Mouse (Mus musculus): ENCODE data around the gene Crim1. TPM values are rescaled to one million over a fixed set of nuclear protein-coding genes. Genes with fewer than 3 reads are reported as not detected.
A peak's percentile ranks its signal among the peaks of the same experiment; 100 is the strongest.

Gene Crim1
- polyA plus RNA-seq, 1 experiment from 2014 or later, result 11.9 TPM

DNA sequence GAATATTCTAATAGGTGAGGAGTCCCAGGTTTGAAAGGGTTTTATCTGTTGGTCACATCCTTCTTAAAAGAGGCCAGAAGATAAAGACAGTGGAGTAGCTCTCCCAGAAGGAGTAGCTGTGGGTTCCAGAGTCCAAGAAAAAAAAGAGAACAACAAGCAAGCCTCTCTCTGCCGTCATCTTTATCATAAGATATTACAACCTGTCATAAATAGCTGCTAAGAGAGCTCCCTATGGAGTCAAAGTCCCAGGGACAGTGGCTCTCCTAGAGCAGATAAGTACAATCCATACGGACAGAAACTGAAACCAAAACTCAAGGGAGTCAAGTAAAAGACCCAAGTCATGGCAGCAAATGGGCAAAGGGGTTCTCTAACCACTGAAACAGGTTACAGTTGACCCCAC lies 215.2 kb downstream of the Crim1 start:
- Histone ChIP-seq H3K4me2 (ENCODE audit: low read length) (no peak overlapping the region), H3K4me1 (ENCODE audit: control insufficient read depth, insufficient read depth, low read length) (peaks cover 8% of the 10 kb centered on the region; the same call in 1 of the 2 replicates), H3K4me3 (replicated peaks; ENCODE audit: low read depth, low read length) (no peak overlapping the region), H3K27ac (replicated peaks; ENCODE audit: low read depth, low read length) (no peak overlapping the region), H3K9me3 (ENCODE audit: control insufficient read depth, low read length) (no peaks in the 10 kb centered on the region), H3K36me3 (ENCODE audit: control insufficient read depth, insufficient read depth, low read length) (no peaks in the 10 kb centered on the region), H3K27me3 (ENCODE audit: control insufficient read depth, insufficient read depth, low read length) (no peaks in the 10 kb centered on the region), H3K9ac (replicated peaks; ENCODE audit: low read length) (no peak overlapping the region)
- 92% methylated on average over 2 of the region's 2 CpGs for WGBS
- ATAC-seq (ENCODE audit: low FRiP score, low TSS enrichment) (no peak), DNase-seq (no peak)

DNA sequence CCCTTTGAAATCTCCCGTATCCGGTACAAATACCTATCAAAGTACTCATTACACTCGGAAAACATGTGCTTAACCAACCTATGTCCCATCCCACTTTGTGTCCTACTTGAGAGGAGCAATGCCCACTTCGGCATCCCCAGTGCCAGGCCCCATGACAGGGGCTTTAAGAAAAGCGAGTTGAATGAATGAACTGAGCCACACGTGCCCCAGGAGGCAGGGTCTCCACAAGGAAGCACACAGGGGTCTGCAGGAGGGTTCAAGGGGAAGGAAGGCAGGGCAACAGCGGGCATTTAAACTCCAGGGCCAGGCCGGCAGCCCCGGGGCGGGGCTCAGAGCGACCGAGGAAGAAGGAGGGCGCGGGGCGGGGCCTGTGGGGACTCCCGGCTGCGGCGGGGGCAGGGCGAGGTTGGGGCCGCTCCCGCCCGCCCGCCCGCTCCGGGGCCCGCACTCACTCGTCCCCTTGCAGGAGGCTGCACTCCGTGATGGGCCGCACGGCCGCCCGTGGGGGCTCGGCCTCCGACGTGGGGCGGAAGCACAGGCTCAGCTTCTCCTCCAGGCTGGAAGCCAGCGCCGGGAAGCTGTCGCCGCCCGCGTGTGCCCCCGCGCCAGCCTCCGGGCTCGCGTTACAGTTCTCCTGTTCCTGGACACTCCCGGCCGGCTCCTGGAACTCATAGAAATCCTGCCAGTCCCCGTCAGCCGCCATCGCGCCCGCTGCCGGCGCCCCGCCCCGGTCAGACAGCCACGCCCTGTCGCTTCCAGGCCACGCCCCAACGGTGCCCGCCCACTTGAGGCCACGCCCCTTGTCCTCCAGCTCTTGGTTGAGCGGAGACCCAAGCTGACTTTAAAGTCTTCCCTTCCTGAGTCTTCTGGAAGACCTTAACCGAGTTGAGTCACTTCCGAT lies 217.6 kb downstream of the Crim1 start, which contains the start of gene Fez2:
Fez2 (minus strand) TSS at position 772 of the 901 bp plus-strand sequence.
- H3K4me1 ChIP-seq (ENCODE audit: control insufficient read depth, insufficient read depth, low read length), result peaks cover 8% of the 10 kb centered on the region; the same call in 1 of the 2 replicates

DNA sequence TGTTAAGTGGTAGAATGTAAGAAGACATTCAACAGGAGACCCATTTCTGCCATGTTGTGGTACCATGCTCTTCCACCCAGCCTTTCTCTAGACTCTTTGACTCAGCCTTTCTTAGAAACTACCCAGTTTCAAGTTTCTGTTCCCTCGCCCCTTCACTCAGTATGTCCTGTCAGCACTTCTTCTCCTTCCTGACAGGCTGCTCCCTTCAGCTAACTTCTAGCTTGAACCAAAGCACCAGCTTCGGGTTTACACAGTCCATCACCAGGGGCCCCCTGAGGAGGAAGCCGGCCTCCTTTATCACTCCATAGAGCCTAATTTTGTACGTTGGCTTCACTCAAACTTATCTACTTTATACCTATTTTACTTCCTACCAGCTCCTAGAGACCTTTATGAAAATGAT lies 219.2 kb downstream of the Crim1 start:
- Histone ChIP-seq H3K36me3 (ENCODE audit: control insufficient read depth, insufficient read depth, low read length) (no peaks in the 10 kb centered on the region), H3K27me3 (ENCODE audit: control insufficient read depth, insufficient read depth, low read length) (no peaks in the 10 kb centered on the region), H3K9ac (replicated peaks; ENCODE audit: low read length) (no peak overlapping the region), H3K4me1 (ENCODE audit: control insufficient read depth, insufficient read depth, low read length) (peaks cover 8% of the 10 kb centered on the region; the same call in 1 of the 2 replicates), H3K9me3 (ENCODE audit: control insufficient read depth, low read length) (no peaks in the 10 kb centered on the region), H3K27ac (replicated peaks; ENCODE audit: low read depth, low read length) (no peak overlapping the region), H3K4me2 (ENCODE audit: low read length) (no peak overlapping the region), H3K4me3 (replicated peaks; ENCODE audit: low read depth, low read length) (no peak overlapping the region)
- ATAC-seq (ENCODE audit: low FRiP score, low TSS enrichment) (no peak), DNase-seq (no peak)
- WGBS, result 83% methylated on average over 4 of the region's 4 CpGs

More for the DNA sequence above, 217.6 kb downstream of the Crim1 start, which contains the start of gene Fez2:
- ATAC-seq (ENCODE audit: low FRiP score, low TSS enrichment), result peak; percentile 93
- WGBS, result under 1% methylated on average over 60 of the region's 67 CpGs
- DNase-seq, result peak; percentile 85
- Histone ChIP-seq H3K9ac (replicated peaks; ENCODE audit: low read length) (peak within 1 kb of the TSS; percentile 75), H3K27me3 (ENCODE audit: control insufficient read depth, insufficient read depth, low read length) (no peaks in the 10 kb centered on the region), H3K4me3 (replicated peaks; ENCODE audit: low read depth, low read length) (peak within 1 kb of the TSS; percentile 83), H3K27ac (replicated peaks; ENCODE audit: low read depth, low read length) (peak within 1 kb of the TSS; percentile 76), H3K36me3 (ENCODE audit: control insufficient read depth, insufficient read depth, low read length) (no peaks in the 10 kb centered on the region), H3K4me2 (ENCODE audit: low read length) (peak within 1 kb of the TSS; percentile 66), H3K9me3 (ENCODE audit: control insufficient read depth, low read length) (no peaks in the 10 kb centered on the region)

DNA sequence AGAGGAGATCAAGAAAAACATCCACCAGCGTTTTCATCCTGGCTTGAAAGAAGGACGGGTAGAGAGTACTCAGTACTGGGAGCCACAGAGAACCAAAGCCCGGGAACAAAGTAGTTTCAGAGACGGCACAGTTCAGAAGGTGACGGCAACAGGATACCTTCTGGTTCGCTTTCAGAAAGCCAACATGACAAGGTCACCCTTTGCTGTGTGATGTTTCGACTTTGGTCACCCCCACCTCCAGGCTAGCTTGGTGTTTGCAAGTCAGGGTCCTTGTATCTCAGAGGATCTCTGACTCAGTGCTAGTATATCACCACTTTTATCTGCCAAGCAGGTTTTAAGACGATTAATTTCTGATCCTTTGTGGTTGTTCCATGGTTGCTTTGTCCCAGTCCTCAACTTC lies 225.0 kb downstream of the Crim1 start:
- Histone ChIP-seq H3K4me2 (ENCODE audit: low read length) (no peak overlapping the region), H3K36me3 (ENCODE audit: control insufficient read depth, insufficient read depth, low read length) (no peaks in the 10 kb centered on the region), H3K4me3 (replicated peaks; ENCODE audit: low read depth, low read length) (no peak overlapping the region), H3K27ac (replicated peaks; ENCODE audit: low read depth, low read length) (no peak overlapping the region), H3K27me3 (ENCODE audit: control insufficient read depth, insufficient read depth, low read length) (no peaks in the 10 kb centered on the region), H3K9ac (replicated peaks; ENCODE audit: low read length) (no peak overlapping the region), H3K4me1 (ENCODE audit: control insufficient read depth, insufficient read depth, low read length) (no peaks in the 10 kb centered on the region), H3K9me3 (ENCODE audit: control insufficient read depth, low read length) (no peaks in the 10 kb centered on the region)
- 82% methylated on average over 8 of the region's 8 CpGs for WGBS
- no peak for ATAC-seq (ENCODE audit: low FRiP score, low TSS enrichment)
- no peak for DNase-seq

Small RNAs within 50 kb of the gene (microRNA-seq; reads per million reads assigned to microRNA genes)
- not detected for gene Gm25069

Other genes starting within 250 kb of the Crim1 start
- gene Fez2, start 217.9 kb downstream of the Crim1 start, polyA plus RNA-seq (2014; fragmentation: Nextera tagmentation; extraction: Ambion mirVana), result 44.5 and 51.0 TPM in 2 replicates

All from midbrain, embryonic 14.5 days (tissue).